Mouse (Mus musculus): ENCODE results near the gene Tnfrsf19.

DNA sequence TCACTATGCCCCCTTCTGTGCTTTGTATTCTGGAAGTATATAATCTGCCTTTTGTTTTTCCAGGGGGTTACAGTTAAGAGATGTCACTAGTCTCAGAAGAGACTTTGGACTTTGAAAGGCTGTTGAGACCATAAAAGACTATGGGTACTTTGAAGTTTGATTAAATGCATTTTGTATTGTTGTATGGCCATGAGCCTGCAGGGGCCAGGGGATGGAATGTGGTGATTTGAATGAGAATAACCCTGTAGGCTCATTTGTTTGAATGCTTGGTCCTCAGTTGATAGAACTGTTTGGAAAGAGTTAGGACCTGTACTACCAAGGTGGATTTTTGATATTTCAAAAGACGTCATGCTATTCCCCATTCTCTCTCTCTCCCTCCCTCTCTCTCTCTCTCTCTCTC lies 120.3 kb downstream of the Tnfrsf19 start:
- TF ChIP-seq POLR2A (IDR thresholded peaks at IDR 0.05; ENCODE audit: borderline replicate concordance, extremely low read depth, insufficient read depth, insufficient read length, poor library complexity, severe bottlenecking) (no peak), CTCF (IDR thresholded peaks at IDR 0.05; ENCODE audit: borderline replicate concordance, extremely low read depth, insufficient read depth, insufficient read length) (no peak)
